Mouse (Mus musculus) c-Kit-positive CD71-positive TER-119-positive erythroid progenitor cells, embryonic 14.5 days (primary cell): Measurements from ENCODE around the gene Tmprss11e.

Experiments
- DNase-seq: peaks from one replicate; pipeline ENCODE4 v3.0.0-alpha.2; 2013; ENCODE audit warnings: low spot score

Tmprss11e gene

GRCm38 (mm10) chr5:86745715-86746114 lies at the start of gene Tmprss11e:
Gene Tmprss11e (minus strand): TSS chr5:86745815.
- no peak for DNase-seq

GRCm38 (mm10) chr5:86792807-86793206 lies 47.2 kb upstream of the Tmprss11e start:
- no peak for DNase-seq

GRCm38 (mm10) chr5:86792249-86792648 lies 46.6 kb upstream of the Tmprss11e start:
- DNase-seq = no peak

- no peak for DNase-seq
Measured at GRCm38 (mm10) chr5:86789954-86790353, 44.3 kb upstream of the Tmprss11e start.

GRCm38 (mm10) chr5:86786798-86787197 lies 41.2 kb upstream of the Tmprss11e start:
- no peak for DNase-seq

- no peak for DNase-seq
Measured at GRCm38 (mm10) chr5:86784205-86784604, 38.6 kb upstream of the Tmprss11e start.

- DNase-seq = no peak
Measured at GRCm38 (mm10) chr5:86783059-86783458, 37.4 kb upstream of the Tmprss11e start.

GRCm38 (mm10) chr5:86778471-86778870 lies 32.9 kb upstream of the Tmprss11e start:
- no peak for DNase-seq

GRCm38 (mm10) chr5:86776941-86777340 lies 31.3 kb upstream of the Tmprss11e start:
- no peak for DNase-seq

- DNase-seq = no peak
Measured at GRCm38 (mm10) chr5:86771010-86771409, 25.4 kb upstream of the Tmprss11e start.

GRCm38 (mm10) chr5:86769015-86769658 lies 23.5 kb upstream of the Tmprss11e start:
- DNase-seq = no peak

GRCm38 (mm10) chr5:86742796-86743195 lies 2.8 kb downstream of the Tmprss11e start:
- DNase-seq = no peak

- DNase-seq = no peak
Measured at GRCm38 (mm10) chr5:86741146-86741545, 4.5 kb downstream of the Tmprss11e start.

GRCm38 (mm10) chr5:86735808-86736207 lies 9.8 kb downstream of the Tmprss11e start:
- no peak for DNase-seq

GRCm38 (mm10) chr5:86730587-86730986 lies 15.0 kb downstream of the Tmprss11e start:
- DNase-seq = no peak

- no peak for DNase-seq
Measured at GRCm38 (mm10) chr5:86728574-86728973, 17.0 kb downstream of the Tmprss11e start.

GRCm38 (mm10) chr5:86727033-86727432 lies 18.6 kb downstream of the Tmprss11e start:
- DNase-seq = no peak

GRCm38 (mm10) chr5:86725021-86725420 lies 20.6 kb downstream of the Tmprss11e start:
- DNase-seq = no peak

GRCm38 (mm10) chr5:86722820-86723460 lies 22.7 kb downstream of the Tmprss11e start:
- no peak for DNase-seq

- DNase-seq = no peak
Measured at GRCm38 (mm10) chr5:86714967-86715366, 30.6 kb downstream of the Tmprss11e start.

- DNase-seq = no peak
Measured at GRCm38 (mm10) chr5:86704923-86705322, 40.7 kb downstream of the Tmprss11e start.

GRCm38 (mm10) chr5:86684667-86685066 lies 60.9 kb downstream of the Tmprss11e start:
- no peak for DNase-seq

GRCm38 (mm10) chr5:86676262-86676661 lies 69.4 kb downstream of the Tmprss11e start, which contains the start of gene Tmprss11b:
Gene Tmprss11b (minus strand): TSS chr5:86676362.
- no peak for DNase-seq
